Mouse (Mus musculus): ENCODE data around the gene Arhgef17.

DNA sequence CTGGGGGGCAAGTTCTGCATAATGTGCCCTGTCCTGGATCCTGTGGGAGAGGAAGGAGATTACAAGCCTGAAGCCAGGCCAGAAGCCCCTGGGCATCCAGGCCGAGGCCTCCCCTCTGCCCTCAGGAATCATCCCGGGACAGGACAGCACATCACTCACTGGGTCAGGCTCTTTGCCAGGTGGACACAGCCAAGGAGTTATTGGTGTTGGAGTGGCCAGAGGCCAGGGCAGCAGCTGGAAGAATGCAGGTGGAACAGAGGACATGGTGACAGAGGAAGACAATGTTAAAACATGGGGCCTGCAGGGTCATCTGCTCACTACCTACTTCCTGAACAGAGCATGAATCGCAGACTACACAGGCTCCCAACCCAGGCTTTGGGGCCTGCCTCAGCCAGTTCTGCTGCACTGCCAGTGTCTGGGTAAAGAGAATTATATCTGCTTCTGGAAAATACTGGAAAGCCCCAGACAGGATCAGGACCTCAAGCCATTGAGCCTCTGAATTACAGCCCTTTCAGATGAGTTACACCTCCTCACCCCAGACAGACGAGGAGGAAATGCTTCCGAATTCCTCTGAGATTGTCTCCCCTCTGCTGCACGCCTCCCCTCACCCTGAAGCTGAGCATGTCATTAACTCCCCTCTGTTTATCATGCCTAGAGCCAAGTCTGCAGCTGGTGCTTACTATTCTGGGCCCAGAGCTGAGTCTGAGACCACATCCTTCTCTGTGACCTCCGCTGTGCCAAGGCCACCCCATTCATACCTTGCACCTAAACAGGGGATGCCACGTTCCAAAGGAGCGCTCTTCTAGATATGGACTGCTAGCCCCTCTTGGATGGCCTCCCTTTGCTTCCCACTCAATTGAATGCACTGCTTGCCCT, 80.2 kb downstream of the Arhgef17 start:
- TF ChIP-seq CTCF (IDR thresholded peaks at IDR 0.05; ENCODE audit: low read depth) (no peak), EP300 (optimal IDR thresholded peaks at IDR 0.05) (no peak)
